Mouse (Mus musculus) embryonic facial prominence, embryonic 14.5 days (tissue): Measurements from ENCODE around the gene Tbkbp1. TPM values are rescaled to one million over a fixed set of nuclear protein-coding genes. Genes with fewer than 3 reads are reported as not detected.

Experiments used
- ATAC-seq: fragments of 200-750 bp; cut with Nextera tagmentation; 2 replicates; pipeline ENCODE4 v1.8.0; 2017; ENCODE audit warnings: low read depth, moderate number of reproducible peaks, moderate TSS enrichment
- DNase-seq: peaks from one replicate; pipeline ENCODE4 v3.0.0-alpha.2; 2015; ENCODE audit warnings: low spot score
- H3K27ac ChIP-seq: fragments of 300-500 bp; sonication (generic); replicated peaks from 2 replicates; pipeline ENCODE4 v1.5.1; 2014; ENCODE audit warnings: low read depth, mild to moderate bottlenecking, low read length, moderate library complexity
- H3K27me3 ChIP-seq: fragments of 300-500 bp; sonication (generic); replicated peaks from 2 replicates; pipeline ENCODE4 v1.6.1; 2014; ENCODE audit warnings: low read length; ENCODE audit not compliant: control insufficient read depth, insufficient read depth
- H3K36me3 ChIP-seq: fragments of 300-500 bp; sonication (generic); 2 replicates; pipeline ENCODE4 v1.6.1; 2014; ENCODE audit warnings: low read length, mixed read lengths; ENCODE audit not compliant: control insufficient read depth, insufficient read depth
- H3K4me1 ChIP-seq: fragments of 300-500 bp; sonication (generic); 2 replicates; pipeline ENCODE4 v1.6.1; 2014; ENCODE audit warnings: antibody characterized with exemption, low read length; ENCODE audit not compliant: control insufficient read depth, insufficient read depth
- H3K4me2 ChIP-seq: fragments of 300-500 bp; sonication (generic); 2 replicates; pipeline ENCODE4 v1.6.1; 2014; ENCODE audit warnings: low read depth, mild to moderate bottlenecking, low read length, moderate library complexity, mixed read lengths
- H3K4me3 ChIP-seq: fragments of 300-500 bp; sonication (generic); 2 replicates; pipeline ENCODE4 v1.5.1; 2014; ENCODE audit warnings: low read depth, mild to moderate bottlenecking, low read length
- H3K9ac ChIP-seq: fragments of 300-500 bp; sonication (generic); 2 replicates; pipeline ENCODE4 v1.6.1; 2014; ENCODE audit warnings: low read depth, mild to moderate bottlenecking, low read length, moderate library complexity, mixed read lengths
- H3K9me3 ChIP-seq: fragments of 300-500 bp; sonication (generic); 2 replicates; pipeline ENCODE4 v1.6.1; 2016; ENCODE audit warnings: low read length; ENCODE audit not compliant: control insufficient read depth
- WGBS: fragments of 180-500 bp; shearing (Covaris S2); extraction: QIAGEN DNeasy Blood & Tissue Kit; methylation state at CpG from one replicate; pipeline ENCODE4 v1.1.7; 2014; 5-methylcytosine and 5-hydroxymethylcytosine counted together
- polyA plus RNA-seq: library from polyadenylated mRNA; unstranded; fragments of >200 nt; fragmentation: Nextera tagmentation; extraction: Ambion mirVana; gene quantifications from 2 replicates; pipeline ENCODE4 v1.2.1, GENCODE M21; 2014

The Tbkbp1 gene
- polyA plus RNA-seq, 1 experiment from 2014 or later = 7.6 TPM

- no peaks in the 10 kb centered on the region for H3K27me3 ChIP-seq
- H3K4me1 ChIP-seq = peaks cover 11% of the 10 kb centered on the region
- ATAC-seq (peak; percentile 3), DNase-seq (peak; percentile 79)
- peak overlapping the region; percentile 81 for H3K9ac ChIP-seq
- 6% methylated on average over 14 of the region's 14 CpGs for WGBS
- peaks cover 30% of the 10 kb centered on the region for H3K36me3 ChIP-seq
- H3K27ac ChIP-seq = peak overlapping the region; percentile 93
- peak overlapping the region; percentile 76 for H3K4me3 ChIP-seq
- H3K4me2 ChIP-seq = peak overlapping the region; percentile 83
- H3K9me3 ChIP-seq = no peaks in the 10 kb centered on the region
Observed at GRCm38 (mm10) chr11:97149995-97150410, 1.3 kb downstream of the Tbkbp1 start.

GRCm38 (mm10) chr11:97149026-97149425 is 2.3 kb downstream of the Tbkbp1 start:
- WGBS = 39% methylated on average over 9 of the region's 9 CpGs
- Histone ChIP-seq H3K4me3 (peak overlapping the region; percentile 76), H3K36me3 (peaks cover 37% of the 10 kb centered on the region), H3K27me3 (no peaks in the 10 kb centered on the region), H3K4me2 (peak overlapping the region; percentile 83), H3K9me3 (no peaks in the 10 kb centered on the region), H3K27ac (0 out of 2 replicates have a peak overlapping the region, but pooled peaks have one; percentile 93), H3K4me1 (peaks cover 8% of the 10 kb centered on the region), H3K9ac (peak overlapping the region; percentile 81; the same call in 1 of the 2 replicates)
- no peak for ATAC-seq
- no peak for DNase-seq

DNA sequence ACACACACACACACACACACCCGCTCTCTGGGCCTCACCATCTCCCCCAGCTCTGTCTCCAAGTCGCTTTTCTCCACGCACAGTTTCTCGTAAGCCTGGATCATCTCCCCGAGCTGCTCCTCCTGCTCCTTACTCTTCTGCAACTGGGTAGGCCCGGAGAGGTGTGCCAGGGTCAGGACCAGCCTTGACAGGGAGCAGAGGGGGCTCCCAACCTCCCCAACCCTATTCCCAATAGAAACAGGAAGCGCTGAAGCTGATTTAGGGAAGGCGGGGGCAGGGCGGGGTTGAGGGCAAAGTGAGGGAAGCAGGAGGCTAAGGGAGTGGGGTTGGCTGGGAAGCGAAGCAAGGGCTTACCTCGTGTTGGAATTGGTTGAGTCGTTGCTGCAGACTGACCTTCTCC is 2.7 kb downstream of the Tbkbp1 start:
- Histone ChIP-seq H3K27ac (no peak overlapping the region), H3K4me2 (peak overlapping the region; percentile 83)
- WGBS = 36% methylated on average over 12 of the region's 12 CpGs

DNA sequence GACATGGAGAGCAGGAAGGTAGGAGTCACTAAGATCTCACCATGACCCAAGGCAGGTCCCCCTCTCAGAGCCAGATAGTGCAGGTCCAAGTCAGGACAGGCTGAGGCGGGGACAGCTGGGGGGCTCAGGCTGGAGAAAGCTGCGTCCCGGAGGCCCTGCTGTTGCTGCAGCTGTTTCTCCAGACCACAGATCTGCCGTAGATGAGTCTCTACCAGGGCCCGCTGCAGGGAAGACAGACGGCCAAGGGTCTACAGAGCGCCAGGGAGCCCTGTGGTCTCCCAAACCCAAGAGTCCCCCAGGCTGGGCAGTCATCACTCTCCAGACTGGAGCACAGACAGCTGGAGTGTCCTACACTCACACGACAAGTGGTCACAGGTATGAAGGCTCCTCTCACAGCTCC is 4.0 kb downstream of the Tbkbp1 start:
- no peaks in the 10 kb centered on the region for H3K27me3 ChIP-seq
- no peaks in the 10 kb centered on the region for H3K9me3 ChIP-seq
- peaks cover 49% of the 10 kb centered on the region for H3K36me3 ChIP-seq
- no peak overlapping the region for H3K9ac ChIP-seq
- DNase-seq = no peak
- ATAC-seq = no peak
- H3K27ac ChIP-seq = no peak overlapping the region
- 75% methylated on average over 8 of the region's 8 CpGs for WGBS
- H3K4me1 ChIP-seq = peaks cover 5% of the 10 kb centered on the region
- H3K4me3 ChIP-seq = no peak overlapping the region
- H3K4me2 ChIP-seq = no peak overlapping the region

More for the DNA sequence above, 2.7 kb downstream of the Tbkbp1 start:
- ATAC-seq (no peak), DNase-seq (no peak)
- no peaks in the 10 kb centered on the region for H3K27me3 ChIP-seq
- no peaks in the 10 kb centered on the region for H3K9me3 ChIP-seq
- H3K4me1 ChIP-seq = peaks cover 8% of the 10 kb centered on the region
- no peak overlapping the region for H3K4me3 ChIP-seq
- peaks cover 41% of the 10 kb centered on the region for H3K36me3 ChIP-seq
- no peak overlapping the region for H3K9ac ChIP-seq

- no peak overlapping the region for H3K4me3 ChIP-seq
- H3K36me3 ChIP-seq = peaks cover 55% of the 10 kb centered on the region
- H3K4me1 ChIP-seq = no peaks in the 10 kb centered on the region
- peaks cover 2% of the 10 kb centered on the region; the same call in 1 of the 2 replicates for H3K27me3 ChIP-seq
- no peaks in the 10 kb centered on the region for H3K9me3 ChIP-seq
- no peak overlapping the region for H3K4me2 ChIP-seq
- H3K9ac ChIP-seq = no peak overlapping the region
- 11% methylated on average over 8 of the region's 8 CpGs for WGBS
- H3K27ac ChIP-seq = no peak overlapping the region
- ATAC-seq (no peak), DNase-seq (peak; percentile 56)
Observed at GRCm38 (mm10) chr11:97146724-97147123, 4.6 kb downstream of the Tbkbp1 start.

DNA sequence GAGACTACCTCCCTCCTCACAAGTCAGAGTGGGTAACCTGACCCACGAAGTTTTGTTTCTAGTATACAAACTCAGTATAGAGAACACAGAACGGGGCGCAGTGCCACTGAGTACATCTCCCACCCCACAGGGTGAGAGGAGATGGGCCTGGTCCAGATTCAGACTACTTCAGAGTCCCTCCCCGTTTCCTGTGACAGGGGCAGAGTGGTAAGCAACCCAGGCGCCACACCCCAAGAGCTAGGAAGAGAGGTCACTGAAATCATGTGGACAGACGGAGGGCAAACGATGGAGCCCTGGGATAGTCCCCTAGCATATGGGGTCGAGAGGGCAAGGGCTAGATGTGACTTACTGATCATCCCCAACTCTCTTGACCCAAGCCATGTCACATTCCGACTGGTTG is 5.3 kb downstream of the Tbkbp1 start:
- WGBS = 73% methylated on average over 9 of the region's 9 CpGs
- Histone ChIP-seq H3K27me3 (peaks cover 7% of the 10 kb centered on the region; the same call in 1 of the 2 replicates), H3K27ac (no peak overlapping the region), H3K4me3 (no peak overlapping the region), H3K4me2 (no peak overlapping the region), H3K9ac (no peak overlapping the region), H3K4me1 (no peaks in the 10 kb centered on the region), H3K9me3 (no peaks in the 10 kb centered on the region), H3K36me3 (peaks cover 60% of the 10 kb centered on the region)
- no peak for ATAC-seq
- DNase-seq = no peak

DNA sequence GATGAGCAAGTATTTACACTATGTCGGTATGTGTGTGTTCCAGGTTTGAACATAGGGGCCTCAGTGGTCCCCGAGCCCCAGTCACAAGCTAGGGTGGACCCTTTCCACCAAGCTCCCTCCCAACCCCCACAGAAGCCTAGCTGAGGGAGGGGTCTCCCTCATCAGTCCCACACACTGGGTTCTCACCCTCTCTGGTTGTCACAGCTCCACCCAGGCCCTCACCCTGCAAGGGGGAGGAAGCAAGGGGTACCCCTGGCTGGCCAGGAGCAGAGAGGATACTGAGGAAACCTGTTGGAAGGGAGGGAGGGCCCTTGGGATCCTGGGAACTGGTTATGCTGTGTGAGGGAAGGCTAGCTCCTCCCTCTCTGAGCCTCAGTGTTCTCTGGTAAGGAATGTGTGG is 6.0 kb downstream of the Tbkbp1 start:
- Histone ChIP-seq H3K9me3 (no peaks in the 10 kb centered on the region), H3K27me3 (peaks cover 10% of the 10 kb centered on the region), H3K36me3 (peaks cover 65% of the 10 kb centered on the region), H3K4me3 (no peak overlapping the region), H3K9ac (no peak overlapping the region), H3K4me2 (no peak overlapping the region), H3K4me1 (no peaks in the 10 kb centered on the region), H3K27ac (no peak overlapping the region)
- no peak for ATAC-seq
- WGBS = 72% methylated on average over 2 of the region's 2 CpGs
- no peak for DNase-seq

DNA sequence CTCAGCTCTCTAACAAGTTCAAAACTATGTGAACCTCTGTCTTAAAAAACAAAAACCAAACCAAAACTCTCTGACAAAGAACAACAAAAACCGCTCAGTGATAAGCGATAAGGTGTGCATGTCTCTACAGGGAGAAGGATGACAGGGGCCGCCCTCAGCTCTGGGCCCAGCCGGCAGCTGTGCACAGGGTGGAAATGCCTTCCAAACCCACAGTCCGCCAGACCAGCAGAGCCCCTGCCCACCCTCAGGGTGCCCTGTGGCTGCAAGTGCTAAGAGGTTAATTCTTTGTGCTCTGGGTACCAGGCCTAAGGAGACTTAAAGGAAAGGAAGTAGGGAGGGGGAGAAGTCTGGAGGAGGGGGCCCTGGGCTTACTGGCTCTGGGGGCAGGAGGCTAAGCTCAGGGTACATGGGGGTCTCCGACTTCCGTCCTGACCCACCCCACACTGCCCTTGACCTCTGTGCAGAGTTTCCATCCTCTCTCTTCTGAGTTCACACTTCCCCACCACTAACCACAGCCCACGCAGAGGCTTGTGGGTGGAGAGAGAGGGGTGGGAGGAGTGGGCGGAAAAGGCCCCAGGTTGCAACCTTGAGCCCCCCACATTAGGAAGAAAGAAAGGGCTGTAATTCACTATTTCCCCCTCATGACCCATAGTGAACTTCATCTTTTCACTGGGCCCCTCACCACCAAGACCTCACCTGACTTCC is 7.9 kb downstream of the Tbkbp1 start:
- WGBS = 66% methylated on average over 9 of the region's 9 CpGs
- no peak for ATAC-seq
- H3K9me3 ChIP-seq = no peaks in the 10 kb centered on the region
- H3K4me3 ChIP-seq = no peak overlapping the region
- peaks cover 80% of the 10 kb centered on the region for H3K36me3 ChIP-seq
- H3K27ac ChIP-seq = no peak overlapping the region
- H3K27me3 ChIP-seq = peaks cover 29% of the 10 kb centered on the region
- H3K4me1 ChIP-seq = 0 out of 2 replicates have a peak, but pooled peaks cover 7% of the 10 kb centered on the region
- H3K9ac ChIP-seq = no peak overlapping the region
- H3K4me2 ChIP-seq = no peak overlapping the region
- no peak for DNase-seq

DNA sequence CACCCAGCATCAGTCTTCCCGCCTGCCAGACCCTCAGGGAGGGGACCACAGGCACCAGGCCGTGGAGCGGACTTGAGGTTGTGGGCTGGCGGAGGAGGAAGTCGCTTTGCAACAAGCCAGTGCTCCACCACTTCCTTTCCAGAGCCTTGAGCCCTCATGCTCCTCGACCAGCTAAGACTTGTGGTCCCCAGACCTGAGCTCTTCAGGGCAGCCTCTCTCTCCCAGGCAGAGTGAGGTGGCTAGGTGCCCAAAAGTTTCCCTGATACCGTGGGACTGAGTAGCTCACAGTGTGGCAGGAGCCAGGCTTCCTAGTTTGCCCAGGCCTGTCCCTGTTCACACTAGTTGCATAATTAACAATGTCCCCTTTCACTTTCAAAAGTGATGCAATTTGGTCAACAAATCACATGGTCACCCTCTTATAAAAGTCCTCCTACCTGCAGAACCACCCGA is 9.1 kb downstream of the Tbkbp1 start:
- Histone ChIP-seq H3K9ac (no peak overlapping the region), H3K27ac (no peak overlapping the region), H3K4me2 (no peak overlapping the region), H3K27me3 (peaks cover 33% of the 10 kb centered on the region), H3K36me3 (peaks cover 83% of the 10 kb centered on the region), H3K4me3 (no peak overlapping the region), H3K4me1 (0 out of 2 replicates have a peak, but pooled peaks cover 7% of the 10 kb centered on the region), H3K9me3 (no peaks in the 10 kb centered on the region)
- 63% methylated on average over 8 of the region's 8 CpGs for WGBS
- ATAC-seq (no peak), DNase-seq (no peak)
